Mouse (Mus musculus) liver, embryonic 14.5 days (tissue): ENCODE measurements around the gene 4933406M09Rik.

Experiments used
- CTCF ChIP-seq: IDR thresholded peaks from 2 replicates; pipeline ENCODE4 v1.5.1; 2016; ENCODE audit warnings: antibody characterized with exemption, low read depth, control low read depth
- EP300 ChIP-seq: IDR thresholded peaks from 2 replicates; pipeline ENCODE4 v1.6.1; 2016; ENCODE audit warnings: antibody characterized with exemption, low read depth

DNA sequence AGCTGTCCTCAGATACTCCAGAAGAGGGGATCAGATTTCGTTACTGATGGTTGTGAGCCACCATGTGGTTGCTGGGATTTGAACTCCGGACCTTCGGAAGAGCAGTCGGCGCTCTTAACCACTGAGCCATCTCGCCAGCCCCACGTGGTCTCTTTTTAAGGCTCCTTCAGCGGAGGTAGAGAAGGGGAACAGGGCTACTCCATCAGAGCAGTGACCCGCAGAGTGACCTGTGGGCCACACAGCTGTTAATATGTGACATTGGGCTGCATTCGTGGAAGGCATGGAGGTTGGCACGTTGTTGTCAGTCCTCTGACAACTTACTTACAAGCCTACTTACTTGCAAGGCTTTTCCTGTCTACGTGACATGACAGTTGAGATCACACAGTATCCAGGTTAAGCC, 12.5 kb downstream of the 4933406M09Rik start:
- TF ChIP-seq CTCF (no peak), EP300 (no peak)
